Mouse (Mus musculus): ENCODE measurements around the gene Stk39. TPM values are rescaled to one million over a fixed set of nuclear protein-coding genes. Genes with fewer than 3 reads are reported as not detected.

Gene Stk39
- total and polyA plus RNA-seq, 2 experiments from 2014 or later: 23.0 to 25.5 TPM

DNA sequence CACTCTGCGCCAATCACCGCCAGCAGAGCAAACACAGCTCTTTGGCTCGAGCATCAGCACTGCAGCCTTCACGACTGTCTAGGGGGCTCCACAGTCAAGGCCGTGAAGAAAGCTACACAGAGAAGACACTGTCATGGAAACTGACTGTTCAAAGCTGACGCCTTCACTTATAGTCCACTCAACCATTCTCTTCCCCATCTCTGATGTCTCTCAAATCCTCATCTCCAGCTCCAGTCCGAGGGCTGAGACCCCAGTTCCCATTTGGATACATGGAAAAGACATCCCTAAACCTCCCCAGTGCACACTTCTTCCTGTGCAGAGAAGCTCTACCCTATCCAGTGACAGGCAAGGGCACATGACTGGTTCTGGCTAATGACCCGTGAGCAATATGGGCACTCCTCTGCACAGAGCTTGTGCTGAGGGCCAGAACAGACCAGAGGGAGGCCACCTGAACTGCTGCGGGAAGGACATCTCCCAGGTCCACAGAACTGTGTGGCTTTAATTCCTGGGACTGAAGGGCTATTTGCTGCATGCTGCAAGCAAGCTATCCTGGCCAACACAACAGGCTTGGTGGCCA is 38.2 kb downstream of the Stk39 start:
- Histone ChIP-seq H3K27ac (ENCODE audit: low read depth, low read length) (no peak overlapping the region), H3K9ac (no peak overlapping the region), H3K4me2 (ENCODE audit: low read depth) (no peak overlapping the region), H3K27me3 (ENCODE audit: insufficient read depth, low read length) (no peaks in the 10 kb centered on the region), H3K4me1 (ENCODE audit: insufficient read depth) (no peaks in the 10 kb centered on the region; the same call in 1 of the 2 replicates), H3K4me3 (ENCODE audit: low read depth, low read length) (no peak overlapping the region), H3K36me3 (ENCODE audit: insufficient read depth) (no peaks in the 10 kb centered on the region; the same call in 1 of the 2 replicates), H3K9me3 (ENCODE audit: low read length) (no peaks in the 10 kb centered on the region)
- DNase-seq (no peak), ATAC-seq (no peak)
- TF ChIP-seq CTCF (IDR thresholded peaks at IDR 0.05; ENCODE audit: low read depth): no peak
- WGBS: 87% methylated on average over 9 of the region's 9 CpGs

DNA sequence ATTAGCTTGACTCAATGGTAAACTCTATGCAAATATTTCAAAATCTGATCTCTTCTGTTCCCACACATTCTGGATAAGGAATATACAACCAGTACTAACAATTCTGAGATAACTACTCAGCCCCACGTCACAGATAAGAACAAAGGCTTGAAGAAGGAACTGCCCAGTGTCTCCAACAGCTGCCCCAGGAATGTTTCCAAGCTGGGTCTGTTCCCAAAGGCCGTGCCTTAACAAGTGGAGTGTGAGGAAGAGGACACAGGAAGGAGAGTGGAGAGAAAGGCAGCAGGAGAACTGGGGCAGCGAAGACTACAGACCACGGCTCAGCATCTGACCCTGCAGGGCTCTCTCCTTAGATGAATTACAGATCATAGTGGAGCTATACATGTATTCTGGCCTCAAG is 39.2 kb downstream of the Stk39 start:
- TF ChIP-seq CTCF (IDR thresholded peaks at IDR 0.05; ENCODE audit: low read depth): no peak
- DNase-seq (no peak), ATAC-seq (no peak)
- no peaks in the 10 kb centered on the region; the same call in 1 of the 2 replicates for H3K36me3 ChIP-seq (ENCODE audit: insufficient read depth)
- WGBS: 48% methylated on average over 4 of the region's 4 CpGs
- no peak overlapping the region for H3K4me2 ChIP-seq (ENCODE audit: low read depth)
- no peaks in the 10 kb centered on the region for H3K27me3 ChIP-seq (ENCODE audit: insufficient read depth, low read length)
- H3K27ac ChIP-seq (ENCODE audit: low read depth, low read length): no peak overlapping the region
- no peaks in the 10 kb centered on the region for H3K9me3 ChIP-seq (ENCODE audit: low read length)
- no peak overlapping the region for H3K4me3 ChIP-seq (ENCODE audit: low read depth, low read length)
- H3K9ac ChIP-seq: no peak overlapping the region
- no peaks in the 10 kb centered on the region; the same call in 1 of the 2 replicates for H3K4me1 ChIP-seq (ENCODE audit: insufficient read depth)

DNA sequence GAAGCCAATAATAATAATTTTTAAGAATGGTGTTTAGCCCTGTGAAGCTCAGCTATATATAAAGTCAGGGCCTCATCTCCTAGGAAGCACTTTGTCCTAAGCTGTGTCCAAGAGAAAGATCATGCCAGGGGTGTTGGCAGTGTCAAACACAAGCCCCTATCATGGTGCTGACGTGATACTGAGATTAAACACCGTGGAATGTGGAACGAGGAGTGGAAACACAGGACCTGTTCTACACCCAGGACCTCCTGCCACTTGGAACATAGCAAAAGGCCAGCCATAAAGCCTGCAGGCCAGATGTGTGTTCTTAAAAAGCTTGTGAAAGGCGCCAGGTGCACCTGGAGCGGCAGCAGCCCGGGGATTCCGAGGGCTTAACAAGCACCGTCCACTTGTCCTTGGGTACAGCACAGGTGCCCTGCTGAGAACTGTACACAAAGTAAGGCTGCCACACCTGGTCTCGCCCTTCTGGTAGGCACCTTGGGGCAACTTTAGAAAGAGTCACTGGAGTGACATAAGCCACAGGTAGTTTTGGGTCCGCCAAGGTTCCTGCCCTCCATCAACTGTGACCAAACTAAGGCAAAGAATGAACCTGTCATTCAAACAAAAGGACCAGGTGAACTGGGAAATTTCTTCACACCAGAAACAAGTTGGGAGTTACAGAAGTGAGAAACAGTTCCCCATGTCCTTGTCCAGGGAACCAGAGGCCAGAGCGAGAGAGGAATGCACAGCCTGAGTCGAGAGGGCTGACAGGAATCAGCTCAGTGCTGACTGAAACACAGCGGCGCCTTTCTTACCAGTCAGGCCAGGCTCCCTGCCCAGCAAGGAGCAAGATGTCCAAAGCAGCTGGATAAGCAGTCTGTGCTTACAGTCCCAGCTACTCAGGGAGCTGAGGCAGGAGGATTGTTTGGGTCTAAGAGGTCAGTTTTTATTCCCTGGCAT is 40.8 kb downstream of the Stk39 start:
- Histone ChIP-seq H3K9ac (no peak overlapping the region), H3K4me2 (ENCODE audit: low read depth) (no peak overlapping the region), H3K36me3 (ENCODE audit: insufficient read depth) (no peaks in the 10 kb centered on the region; the same call in 1 of the 2 replicates), H3K27me3 (ENCODE audit: insufficient read depth, low read length) (no peaks in the 10 kb centered on the region), H3K9me3 (ENCODE audit: low read length) (no peaks in the 10 kb centered on the region), H3K4me1 (ENCODE audit: insufficient read depth) (no peaks in the 10 kb centered on the region; the same call in 1 of the 2 replicates), H3K4me3 (ENCODE audit: low read depth, low read length) (no peak overlapping the region), H3K27ac (ENCODE audit: low read depth, low read length) (no peak overlapping the region)
- TF ChIP-seq CTCF (IDR thresholded peaks at IDR 0.05; ENCODE audit: low read depth): no peak
- DNase-seq (no peak), ATAC-seq (no peak)
- WGBS: 86% methylated on average over 14 of the region's 14 CpGs

DNA sequence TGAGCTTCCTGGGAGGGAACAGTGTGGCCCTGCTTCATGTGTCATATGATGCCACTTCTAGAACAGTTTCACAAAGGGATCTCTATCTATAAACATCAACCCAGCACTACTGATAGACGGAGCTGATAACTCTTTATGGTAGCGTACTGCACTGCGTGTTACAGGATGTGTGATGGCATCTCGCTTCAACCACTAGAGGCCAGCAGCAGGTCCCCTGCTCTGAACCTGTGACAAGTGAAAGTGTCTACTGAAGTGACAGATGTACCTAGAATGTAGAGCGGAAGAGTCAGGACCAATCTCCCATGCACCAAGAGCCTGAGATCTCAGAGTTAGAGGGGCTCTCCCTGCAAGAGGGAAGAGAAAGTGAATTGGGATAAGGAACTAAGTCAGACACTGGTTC is 41.6 kb downstream of the Stk39 start:
- no peaks in the 10 kb centered on the region; the same call in 1 of the 2 replicates for H3K36me3 ChIP-seq (ENCODE audit: insufficient read depth)
- H3K4me1 ChIP-seq (ENCODE audit: insufficient read depth): no peaks in the 10 kb centered on the region; the same call in 1 of the 2 replicates
- H3K27ac ChIP-seq (ENCODE audit: low read depth, low read length): no peak overlapping the region
- ATAC-seq (no peak), DNase-seq (no peak)
- no peak overlapping the region for H3K4me3 ChIP-seq (ENCODE audit: low read depth, low read length)
- 86% methylated on average over 5 of the region's 5 CpGs for WGBS
- no peak overlapping the region for H3K9ac ChIP-seq
- H3K27me3 ChIP-seq (ENCODE audit: insufficient read depth, low read length): no peaks in the 10 kb centered on the region
- H3K9me3 ChIP-seq (ENCODE audit: low read length): no peaks in the 10 kb centered on the region
- peak; percentile 36 for TF ChIP-seq CTCF (IDR thresholded peaks at IDR 0.05; ENCODE audit: low read depth)
- H3K4me2 ChIP-seq (ENCODE audit: low read depth): no peak overlapping the region

DNA sequence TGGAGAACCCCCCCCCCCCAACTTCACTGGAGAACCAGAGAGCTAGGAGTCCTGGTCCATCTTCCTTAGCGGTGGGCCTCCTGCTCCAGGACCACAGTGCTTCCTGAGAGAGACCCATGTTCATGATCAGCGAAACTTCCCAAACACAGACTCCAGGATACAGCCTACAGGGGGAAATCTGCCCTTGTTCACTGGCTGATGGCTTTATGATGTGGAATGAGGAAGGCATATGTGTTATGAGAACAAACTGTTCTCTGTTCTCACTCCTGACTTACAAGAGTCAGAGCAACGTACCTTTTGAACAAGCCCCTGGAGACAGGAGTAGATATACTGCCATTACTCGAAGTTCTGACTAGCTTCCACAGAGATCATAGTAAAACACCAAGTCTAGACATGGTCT is 42.6 kb downstream of the Stk39 start:
- TF ChIP-seq CTCF (IDR thresholded peaks at IDR 0.05; ENCODE audit: low read depth): no peak
- H3K27ac ChIP-seq (ENCODE audit: low read depth, low read length): no peak overlapping the region
- no peaks in the 10 kb centered on the region for H3K9me3 ChIP-seq (ENCODE audit: low read length)
- no peaks in the 10 kb centered on the region for H3K27me3 ChIP-seq (ENCODE audit: insufficient read depth, low read length)
- ATAC-seq: no peak
- no peak overlapping the region for H3K9ac ChIP-seq
- no peak overlapping the region for H3K4me3 ChIP-seq (ENCODE audit: low read depth, low read length)
- DNase-seq: no peak
- no peaks in the 10 kb centered on the region for H3K4me1 ChIP-seq (ENCODE audit: insufficient read depth)
- H3K36me3 ChIP-seq (ENCODE audit: insufficient read depth): no peaks in the 10 kb centered on the region; the same call in 1 of the 2 replicates
- no peak overlapping the region for H3K4me2 ChIP-seq (ENCODE audit: low read depth)
- 93% methylated on average over 4 of the region's 4 CpGs for WGBS

DNA sequence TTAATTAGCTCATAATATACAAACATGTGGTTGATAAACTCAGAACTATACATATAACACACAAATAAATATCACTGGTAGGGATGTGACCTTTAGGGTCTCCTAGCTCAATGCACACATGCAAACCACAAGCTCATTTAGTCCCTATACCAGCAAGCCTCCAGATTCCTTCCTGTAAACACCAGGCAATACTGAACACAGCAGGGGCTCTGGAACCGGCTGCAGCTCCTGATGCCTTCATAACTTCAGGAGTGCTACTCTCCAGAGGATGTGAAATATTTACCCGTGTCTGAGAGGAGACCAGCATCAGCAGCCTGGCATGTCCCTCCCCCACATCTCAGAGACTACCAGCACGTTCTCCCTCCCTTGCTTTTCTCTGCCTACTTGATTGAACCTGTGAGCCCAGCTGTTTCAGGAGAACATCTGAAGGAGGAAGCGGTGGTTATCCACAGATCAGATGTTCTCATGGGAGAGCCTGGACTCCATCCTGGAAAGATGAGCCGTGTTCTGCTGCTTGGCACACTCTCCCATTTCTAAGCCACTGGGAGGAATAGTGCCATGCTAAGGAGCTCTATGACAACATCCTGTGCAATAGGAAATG is 45.0 kb downstream of the Stk39 start:
- no peak for DNase-seq
- TF ChIP-seq CTCF (IDR thresholded peaks at IDR 0.05; ENCODE audit: low read depth): no peak
- no peak overlapping the region for H3K27ac ChIP-seq (ENCODE audit: low read depth, low read length)

More for the DNA sequence above, 45.0 kb downstream of the Stk39 start:
- no peaks in the 10 kb centered on the region; the same call in 1 of the 2 replicates for H3K36me3 ChIP-seq (ENCODE audit: insufficient read depth)
- H3K9ac ChIP-seq: no peak overlapping the region
- no peak overlapping the region for H3K4me3 ChIP-seq (ENCODE audit: low read depth, low read length)
- H3K4me1 ChIP-seq (ENCODE audit: insufficient read depth): no peaks in the 10 kb centered on the region
- 77% methylated on average over 5 of the region's 5 CpGs for WGBS
- ATAC-seq: no peak
- H3K4me2 ChIP-seq (ENCODE audit: low read depth): no peak overlapping the region
- no peaks in the 10 kb centered on the region for H3K9me3 ChIP-seq (ENCODE audit: low read length)
- H3K27me3 ChIP-seq (ENCODE audit: insufficient read depth, low read length): no peaks in the 10 kb centered on the region

Data from forebrain, postnatal 0 days (tissue).